Mouse (Mus musculus): ENCODE results near the gene Prtg. TPM values are rescaled to one million over a fixed set of nuclear protein-coding genes. Genes with fewer than 3 reads are reported as not detected.

The Prtg gene
- total and polyA plus RNA-seq, 3 experiments: not detected

DNA sequence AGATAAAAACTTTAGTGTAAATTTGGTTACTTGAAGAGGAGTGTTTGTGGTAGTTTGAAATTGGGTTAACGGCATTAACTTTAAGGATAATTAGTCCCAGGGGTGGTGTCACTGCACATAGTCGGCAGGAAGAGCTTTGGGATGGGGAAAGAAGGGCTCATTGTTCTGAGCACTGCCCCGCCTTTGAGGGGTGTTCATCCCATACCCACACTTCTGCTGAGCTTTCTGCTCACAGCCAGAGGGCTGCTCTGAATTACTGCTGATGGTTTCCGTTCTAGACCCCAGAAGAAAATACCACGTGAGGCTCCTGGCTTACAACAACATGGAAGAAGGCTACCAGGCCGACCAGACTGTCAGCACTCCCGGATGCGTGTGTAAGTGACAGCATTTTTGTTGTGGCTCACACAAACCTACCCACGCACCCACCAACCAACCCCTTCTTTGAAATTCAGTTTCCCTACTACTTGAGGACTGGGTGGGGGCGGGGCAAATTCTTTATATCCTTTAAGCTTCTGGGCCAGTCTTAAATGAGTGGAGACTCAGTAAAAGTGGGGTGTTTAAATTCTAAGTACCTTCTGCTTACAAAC lies 83.9 kb downstream of the Prtg start:
- H3K36me3 ChIP-seq (replicated peaks in 1 of 2; ENCODE audit: control insufficient read depth in 1 of 2, insufficient read depth in 1 of 2, low read length in 1 of 2): no peaks in the 10 kb centered on the region
- no peak overlapping the region for H3K9ac ChIP-seq (ENCODE audit: insufficient read depth, low read depth)
- H3K9me3 ChIP-seq (replicated peaks; ENCODE audit: low read length): peaks cover 5% of the 10 kb centered on the region
- H3K27me3 ChIP-seq (replicated peaks): no peaks in the 10 kb centered on the region
- no peaks in the 10 kb centered on the region for H3K4me1 ChIP-seq (ENCODE audit: control insufficient read depth in 1 of 2, insufficient read depth in 2 of 2)
- dilution Hi-C loops (cut with MboI; ENCODE audit: extremely low pct_ligation_motif_present, extremely low pct_unique_long_range_greater_than_20kb, low sequenced_read_pairs) (no loop called here), in situ Hi-C loops (cut with MboI; ENCODE audit: low pct_ligation_motif_present, low pct_unique_long_range_greater_than_20kb, low sequenced_read_pairs) (no loop called here)
- no peak for TF ChIP-seq MAX (IDR thresholded peaks at IDR 0.05; ENCODE audit: low read length)
- no peak for TF ChIP-seq MYC (IDR thresholded peaks at IDR 0.05; ENCODE audit: low read depth, low read length)
- TF ChIP-seq TBP (conservative IDR thresholded peaks at IDR 0.05; ENCODE audit: low read depth, low read length): no peak
- TF ChIP-seq CTCF (conservative IDR thresholded peaks at IDR 0.05 in 1 of 2, IDR thresholded peaks at IDR 0.05 in 1 of 2; ENCODE audit: low read depth in 2 of 2, low read length in 2 of 2): no peak
- TF ChIP-seq NELFE (IDR thresholded peaks at IDR 0.05; ENCODE audit: low read depth, low read length): no peak
- TF ChIP-seq ZNF384 (IDR thresholded peaks at IDR 0.05; ENCODE audit: low read depth, low read length): no peak
- TF ChIP-seq MEF2A (IDR thresholded peaks at IDR 0.05; ENCODE audit: borderline replicate concordance, low read depth, low read length): no peak
- TF ChIP-seq JUND (conservative IDR thresholded peaks at IDR 0.05; ENCODE audit: low read depth, low read length): no peak
- TF ChIP-seq POLR2A (IDR thresholded peaks at IDR 0.05; ENCODE audit: low read depth, low read length): no peak
- no peak for TF ChIP-seq USF2 (conservative IDR thresholded peaks at IDR 0.05; ENCODE audit: low read depth, low read length)
- no peak for TF ChIP-seq TCF12 (IDR thresholded peaks at IDR 0.05; ENCODE audit: low read depth, low read length)
- no peak for TF ChIP-seq HCFC1 (IDR thresholded peaks at IDR 0.05; ENCODE audit: low read depth, low read length)
- no peak for TF ChIP-seq MAFK (IDR thresholded peaks at IDR 0.05; ENCODE audit: insufficient replicate concordance, low read length)
- TF ChIP-seq UBTF (IDR thresholded peaks at IDR 0.05; ENCODE audit: low read depth, low read length): no peak
- TF ChIP-seq BHLHE40 (IDR thresholded peaks at IDR 0.05; ENCODE audit: low read depth, low read length): no peak
- no peak overlapping the region for H3K27ac ChIP-seq (ENCODE audit: insufficient read depth, low read depth)
- no peak overlapping the region for H3K4me2 ChIP-seq (ENCODE audit: insufficient read depth, low read depth, poor library complexity, severe bottlenecking)
- H3K79me2 ChIP-seq (replicated peaks; ENCODE audit: control insufficient read depth, extremely low read depth, insufficient read depth, poor library complexity, severe bottlenecking): no peaks in the 10 kb centered on the region
- no peak for DNase-seq (ENCODE audit: extremely low read depth)
- H3K4me3 ChIP-seq (replicated peaks in 1 of 3; ENCODE audit: low read depth in 2 of 3, low read length in 2 of 3, poor library complexity in 1 of 3): no peak overlapping the region

DNA sequence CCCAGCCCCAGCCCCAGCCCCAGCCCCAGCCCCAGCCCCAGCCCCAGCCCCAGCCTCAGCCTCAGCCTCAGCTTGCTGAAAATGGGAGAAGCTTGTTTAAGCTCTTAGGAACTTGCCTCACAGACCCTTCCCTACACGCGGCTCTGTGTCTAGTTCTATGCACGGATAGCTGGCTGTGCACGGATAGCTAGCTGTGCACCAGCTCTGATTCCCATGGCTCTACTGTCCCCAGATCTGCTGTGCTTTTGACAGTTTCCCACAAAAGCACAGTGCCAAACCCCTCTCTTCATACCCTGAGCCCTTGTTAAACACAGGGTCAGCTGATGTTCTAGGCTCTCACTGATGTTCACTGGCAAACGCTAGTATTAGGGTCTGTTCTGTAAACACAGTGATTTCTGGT lies 86.1 kb downstream of the Prtg start:
- H3K27ac ChIP-seq (ENCODE audit: insufficient read depth, low read depth): no peak overlapping the region
- DNase-seq (ENCODE audit: extremely low read depth): no peak
- in situ Hi-C loops (cut with MboI; ENCODE audit: low pct_ligation_motif_present, low pct_unique_long_range_greater_than_20kb, low sequenced_read_pairs): no loop called here
- dilution Hi-C loops (cut with MboI; ENCODE audit: extremely low pct_ligation_motif_present, extremely low pct_unique_long_range_greater_than_20kb, low sequenced_read_pairs): no loop called here
- H3K4me1 ChIP-seq (ENCODE audit: control insufficient read depth in 1 of 2, insufficient read depth in 2 of 2): no peaks in the 10 kb centered on the region
- TF ChIP-seq GABPA (IDR thresholded peaks at IDR 0.05; ENCODE audit: insufficient replicate concordance, low read depth, low read length) (no peak), MAX (IDR thresholded peaks at IDR 0.05; ENCODE audit: low read length) (no peak), BHLHE40 (IDR thresholded peaks at IDR 0.05; ENCODE audit: low read depth, low read length) (no peak), MYC (IDR thresholded peaks at IDR 0.05; ENCODE audit: low read depth, low read length) (no peak), ZNF384 (IDR thresholded peaks at IDR 0.05; ENCODE audit: low read depth, low read length) (no peak), CTCF (conservative IDR thresholded peaks at IDR 0.05 in 1 of 2, IDR thresholded peaks at IDR 0.05 in 1 of 2; ENCODE audit: low read depth in 2 of 2, low read length in 2 of 2) (no peak), RCOR1 (conservative IDR thresholded peaks at IDR 0.05; ENCODE audit: low read depth, low read length) (no peak)
- H3K4me3 ChIP-seq (replicated peaks in 1 of 3; ENCODE audit: low read depth in 2 of 3, low read length in 2 of 3, poor library complexity in 1 of 3): no peak overlapping the region
- H3K36me3 ChIP-seq (replicated peaks in 1 of 2; ENCODE audit: control insufficient read depth in 1 of 2, insufficient read depth in 1 of 2, low read length in 1 of 2): no peaks in the 10 kb centered on the region
- H3K79me2 ChIP-seq (replicated peaks; ENCODE audit: control insufficient read depth, extremely low read depth, insufficient read depth, poor library complexity, severe bottlenecking): no peaks in the 10 kb centered on the region
- no peak overlapping the region for H3K9ac ChIP-seq (ENCODE audit: insufficient read depth, low read depth)
- H3K4me2 ChIP-seq (ENCODE audit: insufficient read depth, low read depth, poor library complexity, severe bottlenecking): no peak overlapping the region
- H3K9me3 ChIP-seq (replicated peaks; ENCODE audit: low read length): peaks cover 5% of the 10 kb centered on the region
- H3K27me3 ChIP-seq (replicated peaks): no peaks in the 10 kb centered on the region

Data from CH12.LX (cell line).